Mouse (Mus musculus) kidney, postnatal 25 days (tissue): ENCODE data around the gene Arhgap8.

Experiments
- DNase-seq, 2 experiments: peaks; one replicate each; pipeline ENCODE4 v3.0.0; 2021; ENCODE audit warnings: mixed read lengths in 2 of 2

The Arhgap8 gene

GRCm38 (mm10) chr15:84719791-84720190 is at the start of gene Arhgap8:
TSS of gene Arhgap8 (plus strand) at chr15:84720052.
- peak; percentile 67 to 85 for DNase-seq

DNA sequence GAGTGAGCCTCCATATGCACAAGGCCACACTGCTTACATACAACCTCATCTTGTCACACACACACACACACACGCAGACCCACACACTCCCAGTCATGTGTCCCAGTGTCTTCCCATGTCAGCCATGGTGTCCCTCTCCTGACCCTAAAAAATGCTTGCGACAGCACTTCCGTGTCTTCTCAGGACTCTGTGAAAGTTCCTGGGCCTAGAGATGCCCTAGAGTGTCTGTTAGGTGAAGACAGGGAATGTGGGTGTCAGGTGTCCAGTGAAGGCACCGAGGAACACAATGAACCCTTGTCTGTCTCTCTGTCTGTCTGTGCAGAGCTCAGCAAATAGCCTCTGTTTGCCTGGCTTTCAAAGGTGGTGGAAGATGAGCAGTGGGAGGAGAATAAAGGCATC is 49.2 kb upstream of the Arhgap8 start:
- peak; percentile 45 to 66 for DNase-seq

DNA sequence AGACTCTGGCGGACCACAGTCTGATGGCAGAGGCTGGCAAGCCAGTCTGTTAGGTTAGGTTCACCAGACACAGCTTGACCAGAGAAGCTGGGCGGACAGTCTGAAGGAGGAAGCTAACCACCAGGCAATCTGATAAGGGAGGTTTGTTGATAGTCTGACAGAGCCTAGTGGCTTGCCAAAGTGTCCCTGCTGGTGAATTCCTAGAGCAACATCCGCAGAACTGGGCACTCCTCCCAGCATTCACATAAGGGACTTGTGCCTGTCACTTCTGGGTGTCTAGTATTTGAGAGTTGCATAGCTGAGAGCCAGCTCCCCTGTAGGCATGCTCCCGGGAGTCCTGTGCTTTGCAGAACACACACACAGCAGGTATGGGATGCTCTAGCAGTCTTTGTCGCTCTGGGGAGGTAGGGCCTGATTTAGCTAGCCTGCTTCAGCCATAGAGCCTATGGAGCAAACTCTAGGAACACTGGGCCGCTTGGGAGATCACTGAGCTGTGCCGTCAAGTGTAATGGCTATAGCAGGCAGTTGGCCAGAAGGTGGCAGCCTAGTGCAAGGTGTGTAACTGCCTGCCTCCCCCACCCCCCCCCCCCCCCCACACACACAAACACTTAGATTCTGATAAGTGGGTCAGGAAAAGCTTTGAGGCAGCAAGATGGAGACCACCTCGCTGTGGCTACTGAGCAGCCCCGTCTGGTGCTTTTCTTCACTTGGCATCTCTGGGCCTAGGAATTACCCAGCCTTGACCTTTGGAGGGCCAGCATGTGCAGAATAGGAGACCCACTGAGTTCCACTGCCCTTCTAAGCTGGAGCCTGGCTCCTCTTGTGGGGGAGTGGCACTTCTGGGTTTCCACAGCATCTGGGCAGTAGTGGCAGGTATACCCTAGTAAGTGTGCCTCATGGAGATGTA is 48.2 kb upstream of the Arhgap8 start:
- DNase-seq = peak; percentile 89 to 91

- DNase-seq = peak; percentile 50 to 82
Measured at GRCm38 (mm10) chr15:84672308-84672615, 47.6 kb upstream of the Arhgap8 start.

- DNase-seq = peak; percentile 86 to 95
Measured at GRCm38 (mm10) chr15:84672616-84673015, 47.2 kb upstream of the Arhgap8 start.

GRCm38 (mm10) chr15:84674329-84675067 is 45.4 kb upstream of the Arhgap8 start:
- DNase-seq = peak in 1 of 2 experiments; percentile 35

- DNase-seq = peak; percentile 63 to 86
Measured at GRCm38 (mm10) chr15:84675317-84675716, 44.5 kb upstream of the Arhgap8 start.

DNA sequence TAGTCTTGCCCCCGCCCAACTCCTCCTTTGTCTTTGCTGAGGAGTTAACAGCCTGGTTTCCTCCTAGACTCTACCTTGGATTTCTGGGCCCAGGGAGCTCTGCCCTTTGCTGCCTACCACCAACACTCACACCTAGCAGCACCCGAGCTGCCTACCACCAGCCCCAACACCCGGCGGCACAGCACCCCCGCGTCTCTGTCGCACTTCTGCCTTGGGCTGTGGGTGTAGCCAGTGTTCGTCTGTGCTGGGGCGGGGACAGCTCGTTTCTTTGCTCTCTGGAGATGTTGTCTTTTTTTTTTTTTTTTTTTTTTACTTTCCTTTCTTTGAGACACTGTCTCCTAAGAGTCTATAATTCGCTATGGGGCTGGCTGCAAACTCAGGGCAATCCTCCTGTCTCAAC is 41.9 kb upstream of the Arhgap8 start:
- DNase-seq = no peak

- no peak for DNase-seq
Measured at GRCm38 (mm10) chr15:84679090-84679489, 40.8 kb upstream of the Arhgap8 start.

DNA sequence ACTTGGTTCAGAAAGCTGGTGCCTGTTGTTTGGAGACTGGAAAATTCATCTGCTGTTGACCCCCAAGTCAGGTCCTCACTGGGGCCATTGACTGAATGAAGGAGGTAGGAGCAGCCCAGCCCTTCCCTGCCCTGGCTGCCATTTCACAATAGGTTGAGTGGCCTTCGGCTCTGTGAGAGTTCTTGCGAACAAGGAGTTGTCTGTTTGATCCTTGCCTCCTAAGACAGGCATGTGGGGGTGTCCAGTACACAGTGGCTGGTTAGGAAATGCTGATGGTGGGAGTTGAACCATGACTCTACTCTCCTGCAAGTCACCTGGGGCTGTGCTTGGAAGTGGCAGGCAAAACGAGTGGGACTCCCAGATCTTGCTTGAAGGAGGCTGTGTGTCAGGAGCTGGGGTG is 40.1 kb upstream of the Arhgap8 start:
- DNase-seq = no peak

- DNase-seq = peak; percentile 92 to 93
Measured at GRCm38 (mm10) chr15:84680545-84681454, 39.1 kb upstream of the Arhgap8 start.

GRCm38 (mm10) chr15:84681455-84682193 is 38.2 kb upstream of the Arhgap8 start:
- peak; percentile 65 to 82 for DNase-seq

DNA sequence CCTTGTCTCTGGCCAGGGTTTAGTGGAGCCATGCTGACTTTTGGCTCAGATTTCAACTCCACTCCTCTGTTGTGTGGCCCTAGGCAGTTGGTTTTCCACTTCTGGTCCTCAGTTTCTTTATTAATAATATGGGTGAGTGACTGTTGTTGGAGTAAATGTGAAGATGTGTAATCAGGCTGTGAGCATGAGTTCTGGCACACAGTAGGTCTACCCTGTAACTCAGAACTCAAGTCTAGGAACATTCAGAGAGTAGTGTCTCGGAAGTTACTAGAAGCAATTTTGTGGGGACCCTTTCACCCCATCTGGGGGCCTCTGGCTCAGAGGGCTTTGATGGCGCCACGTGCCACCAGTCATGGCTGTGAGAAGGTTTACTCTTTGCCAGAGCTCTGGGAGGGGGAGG is 37.6 kb upstream of the Arhgap8 start:
- no peak for DNase-seq

GRCm38 (mm10) chr15:84682821-84683220 is 37.0 kb upstream of the Arhgap8 start:
- no peak for DNase-seq

GRCm38 (mm10) chr15:84684520-84684919 is 35.3 kb upstream of the Arhgap8 start:
- no peak for DNase-seq

GRCm38 (mm10) chr15:84685417-84685816 is 34.4 kb upstream of the Arhgap8 start:
- no peak for DNase-seq

DNA sequence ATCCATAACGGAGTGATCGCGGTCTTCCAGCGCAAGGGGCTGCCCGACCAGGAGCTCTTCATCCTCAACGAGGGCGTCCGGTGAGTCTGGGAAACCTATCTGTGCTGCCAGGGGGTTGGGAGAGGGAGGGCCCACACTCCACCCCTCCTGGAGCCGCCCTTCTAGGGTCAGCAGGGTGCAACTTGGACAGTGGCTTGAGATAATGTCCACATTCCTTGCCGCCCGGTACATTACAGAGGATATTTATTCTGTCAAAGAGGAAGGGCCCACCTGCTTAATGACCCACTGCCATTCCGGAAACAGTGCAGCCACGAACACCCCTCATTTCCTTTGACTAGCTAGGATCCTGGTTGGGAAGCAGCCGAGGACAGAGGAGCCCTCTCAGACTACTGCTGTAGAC is 31.9 kb upstream of the Arhgap8 start:
- no peak for DNase-seq

DNA sequence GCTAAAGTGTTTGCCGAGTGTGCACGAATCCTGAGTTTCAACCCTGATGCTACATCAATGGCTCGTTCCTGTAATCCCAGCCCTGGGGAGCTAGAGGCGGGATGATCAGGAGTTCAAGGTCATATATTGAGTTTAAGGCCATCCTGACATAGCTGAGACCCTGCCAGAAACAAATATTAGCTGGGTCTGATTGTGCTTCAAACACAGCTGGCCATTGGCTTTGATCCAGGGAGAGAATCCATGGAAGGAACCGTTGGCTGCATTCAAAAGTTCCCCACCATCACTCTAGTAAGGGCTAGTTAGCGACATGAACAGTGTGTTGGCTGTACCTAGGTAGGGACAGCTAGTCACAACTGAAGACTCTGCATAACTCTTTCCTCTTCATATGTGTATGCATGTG is 30.5 kb upstream of the Arhgap8 start:
- DNase-seq = no peak

DNA sequence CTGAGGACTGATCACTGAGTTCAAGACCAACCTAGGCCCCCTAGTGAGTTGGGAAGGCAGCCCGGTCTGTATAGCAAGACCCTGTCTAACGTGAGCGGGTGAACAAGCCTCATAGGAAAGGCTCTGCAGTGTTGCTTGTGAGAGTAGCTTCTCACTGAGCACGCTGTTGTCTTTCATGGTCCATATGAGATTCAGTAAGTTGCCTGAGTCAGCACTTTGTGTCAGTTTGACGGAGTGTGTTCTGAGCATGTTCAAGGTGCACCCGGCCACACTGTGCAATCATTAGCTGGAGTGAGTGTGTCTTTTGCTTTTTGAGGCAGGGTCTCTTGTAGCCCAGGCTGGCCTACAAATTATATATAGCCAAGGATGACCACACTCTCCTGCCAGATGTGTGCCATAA is 28.3 kb upstream of the Arhgap8 start:
- DNase-seq = no peak

DNA sequence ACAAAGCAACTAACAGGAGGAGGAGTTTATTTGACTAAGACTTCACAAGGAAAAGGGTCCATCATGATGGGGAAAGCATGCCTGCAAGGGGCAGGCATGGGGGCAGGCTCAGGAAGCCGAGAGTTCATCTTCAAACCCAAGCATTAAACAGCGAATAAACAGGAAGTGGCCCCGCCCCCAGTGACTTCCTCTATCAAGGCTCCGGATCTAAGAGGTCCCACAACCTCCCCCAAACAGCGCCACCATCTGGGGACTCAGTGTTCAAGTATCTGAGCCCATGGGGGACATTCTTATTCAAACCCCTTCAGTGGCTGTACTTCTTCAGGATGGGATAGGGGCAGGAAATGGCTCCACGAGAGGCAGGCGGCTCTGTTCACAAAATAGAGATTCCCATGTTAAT is 27.2 kb upstream of the Arhgap8 start:
- peak; percentile 48 to 60 for DNase-seq

- DNase-seq = peak; percentile 73 to 93
Measured at GRCm38 (mm10) chr15:84696021-84696420, 23.8 kb upstream of the Arhgap8 start.

DNA sequence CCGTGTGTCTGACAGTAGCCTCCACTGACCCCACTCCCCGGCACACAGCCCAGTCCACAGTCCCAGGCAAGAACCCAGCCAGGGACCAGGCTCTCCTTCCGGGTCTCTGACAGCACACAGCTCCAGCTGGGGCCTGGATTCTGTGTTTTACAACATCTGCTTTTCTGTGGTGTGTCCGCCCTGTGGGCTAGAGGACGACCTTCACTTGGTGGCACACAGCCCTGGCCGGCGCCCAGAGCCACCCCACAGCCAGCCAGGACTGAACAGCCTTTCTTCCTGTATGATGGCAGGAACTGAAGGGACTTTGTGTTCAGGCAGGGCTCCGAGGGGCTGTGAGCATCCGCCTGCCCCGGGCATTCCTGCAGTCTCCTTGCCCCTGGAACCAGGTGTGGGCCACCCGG is 22.2 kb upstream of the Arhgap8 start:
- DNase-seq = peak; percentile 49 to 80
